Mouse (Mus musculus) myocyte (in vitro differentiated cells): ENCODE results near the gene Gal3st2b.
"Not testable (repeated sequence)": the region's sequence is repeated elsewhere in the genome, so short reads cannot be mapped to it uniquely, and the experiment has no call there.

Experiments used
- E2F4 ChIP-seq: IDR thresholded peaks from one replicate; pipeline ENCODE4 v1.6.1; 2011; ENCODE audit warnings: mild to moderate bottlenecking, control low read depth, moderate library complexity; ENCODE audit not compliant: insufficient read depth
- MAX ChIP-seq: IDR thresholded peaks from one replicate; pipeline ENCODE4 v1.6.1; 2011; ENCODE audit warnings: low read depth, mild to moderate bottlenecking, control low read depth
- MYOG ChIP-seq, 3 experiments: IDR thresholded peaks; one replicate each; pipeline ENCODE4 v1.6.1; 2011; ENCODE audit warnings: control low read depth in 2 of 3, low read depth in 2 of 3, mild to moderate bottlenecking in 2 of 3; ENCODE audit not compliant: insufficient read length in 2 of 3, control insufficient read depth in 1 of 3, insufficient read depth in 1 of 3
- POLR2A ChIP-seq: IDR thresholded peaks from one replicate; pipeline ENCODE4 v1.6.1; 2011; ENCODE audit warnings: low read depth, mild to moderate bottlenecking, control low read depth, moderate library complexity; ENCODE audit not compliant: insufficient read length
- POLR2AphosphoS2 ChIP-seq: IDR thresholded peaks from one replicate; pipeline ENCODE4 v1.6.1; 2011; ENCODE audit warnings: low read depth, control low read depth; ENCODE audit not compliant: insufficient read length
- TCF12 ChIP-seq: IDR thresholded peaks from one replicate; pipeline ENCODE4 v1.6.1; 2011; ENCODE audit warnings: mild to moderate bottlenecking, control low read depth; ENCODE audit not compliant: poor library complexity, insufficient read depth, severe bottlenecking
- USF1 ChIP-seq: IDR thresholded peaks from one replicate; pipeline ENCODE4 v1.6.1; 2011; ENCODE audit warnings: low read depth, mild to moderate bottlenecking, control low read depth, moderate library complexity

DNA sequence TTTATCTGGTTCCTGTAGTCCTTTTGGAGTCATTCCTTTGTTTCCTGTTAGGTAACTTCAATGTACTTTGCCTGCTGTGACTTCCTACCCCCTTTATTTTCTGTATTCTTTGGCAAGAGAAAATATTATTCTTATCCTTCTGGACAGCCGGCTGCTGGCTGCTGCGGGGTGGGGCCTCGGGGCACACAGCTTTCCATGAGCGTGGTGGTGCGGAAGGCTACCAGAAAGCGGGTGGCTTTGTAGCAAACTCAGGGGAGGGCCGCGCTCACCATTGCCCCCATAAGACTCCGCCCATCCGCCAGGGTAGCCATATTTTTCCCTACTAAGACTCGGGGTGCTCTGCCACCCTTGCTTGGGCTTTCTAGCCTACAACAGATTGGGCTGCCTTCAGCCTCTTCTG is 31.0 kb downstream of the Gal3st2b start:
- not testable (repeated sequence) for TF ChIP-seq POLR2A; POLR2AphosphoS2; TCF12; E2F4; MAX; USF1; MYOG (IDR thresholded peaks at IDR 0.05; ENCODE audit: control insufficient read depth in 1 of 3, insufficient read depth in 1 of 3, insufficient read length in 2 of 3, low read depth in 2 of 3)
